In genomic region chr6:4663516-4663915, GRCm38 (mm10) we compare ENCODE assay signal across 21 mouse cellular contexts.
DNase-seq lines count a peak whose midpoint lies in the region; ATAC-seq and TF ChIP-seq lines count a peak whose summit lies in the region.
"Had no signal": no experiment of that assay in that cellular context is flagged by ENCODE, and none has a peak within 500 bp of the region (broad histone marks: within the 10 kb centered on the region; RNA-seq: fewer than 3 reads in every experiment).

No protein-coding gene starts in this region.

- no peaks in the 10 kb centered on the region for H3K4me1 ChIP-seq in intestine, embryonic 16.5 days (ENCODE audit: control insufficient read depth, insufficient read depth, low read length)
- no peaks in the 10 kb centered on the region for H3K4me1 ChIP-seq in kidney, adult 2 months (ENCODE audit: control insufficient read depth, insufficient read depth, low read length)
- H3K4me1 ChIP-seq: heart, embryonic 15.5 days; stomach, embryonic 15.5 days had no signal

- H3K4me3 ChIP-seq in intestine, embryonic 16.5 days (ENCODE audit: low read length), result no peak overlapping the region
- no peak overlapping the region for H3K4me3 ChIP-seq in kidney, adult 2 months (ENCODE audit: insufficient read depth, low read depth, low read length)
- H3K4me3 ChIP-seq: heart, embryonic 15.5 days; midbrain, embryonic 10.5 days; stomach, embryonic 15.5 days had no signal

- H3K9me3 ChIP-seq in intestine, embryonic 16.5 days (ENCODE audit: control insufficient read depth, low read length), result no peaks in the 10 kb centered on the region
- H3K9me3 ChIP-seq: heart, embryonic 15.5 days; midbrain, embryonic 10.5 days; stomach, embryonic 15.5 days had no signal

- no peak for TF ChIP-seq POLR2A in kidney, adult 2 months (IDR thresholded peaks at IDR 0.05; ENCODE audit: low read depth, low read length)

- H3K27me3 ChIP-seq in intestine, embryonic 16.5 days (replicated peaks; ENCODE audit: control insufficient read depth, insufficient read depth, low read length), result no peaks in the 10 kb centered on the region
- H3K27me3 ChIP-seq in kidney, adult 2 months (replicated peaks; ENCODE audit: control insufficient read depth, insufficient read depth, low read length), result no peaks in the 10 kb centered on the region
- H3K27me3 ChIP-seq: heart, embryonic 15.5 days; stomach, embryonic 15.5 days had no signal

- no peak for TF ChIP-seq CTCF in kidney, adult 2 months (conservative IDR thresholded peaks at IDR 0.05; ENCODE audit: insufficient read depth, insufficient read length, low read depth, low read length)

- DNase-seq in 3T3-L1 (ENCODE audit: low read depth, low spot score) (peak; percentile 73), 416B (ENCODE audit: low read depth) (peak; percentile 82), adipocyte (ENCODE audit: low spot score) (peak; percentile 76)
- DNase-seq in layer of hippocampus, postnatal 25 days (ENCODE audit: extremely low spot score in 1 of 2, low spot score in 1 of 2), result no peak
- DNase-seq in kidney, adult 2 months, result no peak
- no peak for DNase-seq in gastrocnemius, adult 18-20 months (ENCODE audit: low spot score)
- DNase-seq: cerebellum, adult 18-20 months; cerebellum, postnatal 36 days; heart, adult 18-20 months; kidney, adult 18-20 months; kidney, postnatal 25 days; lung, adult 18-20 months; lung, postnatal 14 days; right cerebral cortex, postnatal 14 days; thymus, adult 2 months had no signal

- 40% methylated on average over 2 of the region's 2 CpGs for WGBS in intestine, embryonic 16.5 days
- WGBS in kidney, adult 2 months, result 67% methylated on average over 2 of the region's 2 CpGs

- peak; percentile 48 for ATAC-seq in intestine, embryonic 16.5 days
- ATAC-seq: hindbrain, embryonic 16.5 days had no signal

- no peak overlapping the region for H3K9ac ChIP-seq in intestine, embryonic 16.5 days (ENCODE audit: low read depth, low read length)
- H3K9ac ChIP-seq: heart, embryonic 15.5 days; stomach, embryonic 15.5 days had no signal

- no peak overlapping the region for H3K4me2 ChIP-seq in intestine, embryonic 16.5 days (ENCODE audit: low read depth, low read length)
- H3K4me2 ChIP-seq: heart, embryonic 15.5 days; liver, embryonic 11.5 days; stomach, embryonic 15.5 days had no signal

- no peak overlapping the region for H3K27ac ChIP-seq in intestine, embryonic 16.5 days (ENCODE audit: low read length)
- H3K27ac ChIP-seq in kidney, adult 2 months (ENCODE audit: insufficient read depth, low read depth, low read length), result no peak overlapping the region
- H3K27ac ChIP-seq: heart, embryonic 15.5 days; midbrain, embryonic 10.5 days; stomach, embryonic 15.5 days had no signal

- no peaks in the 10 kb centered on the region for H3K36me3 ChIP-seq in intestine, embryonic 16.5 days (ENCODE audit: control insufficient read depth, insufficient read depth, low read length)
- no peaks in the 10 kb centered on the region for H3K36me3 ChIP-seq in kidney, adult 2 months (ENCODE audit: control insufficient read depth, insufficient read depth, low read length)
- H3K36me3 ChIP-seq: heart, embryonic 15.5 days; midbrain, embryonic 10.5 days; stomach, embryonic 15.5 days had no signal

Comparison
In these comparisons a context has a peak if more than half of its experiments do, and no peak if none do; other contexts are left out.
1. DNase-seq: peak in 3T3-L1 (single experiment), 416B (single experiment) and adipocyte (single experiment); none in layer of hippocampus, postnatal 25 days (0 of 2), kidney, adult 2 months (single experiment) and gastrocnemius, adult 18-20 months (single experiment).